Mouse (Mus musculus) monocyte, adult 59 days (primary cell): Measurements from ENCODE around the gene Klhdc8b. TPM values are rescaled to one million over a fixed set of nuclear protein-coding genes. Genes with fewer than 3 reads are reported as not detected.

ENCODE experiments used
- total RNA-seq, 2 experiments: library from RNA; stranded (reverse); gene quantifications; one replicate each; pipeline ENCODE4 v1.2.4; 2023

The Klhdc8b gene
- total RNA-seq, result 1 to 10 TPM; 1.7 to 1.8 TPM

GRCm38 (mm10) chr9:108461181-108461631 lies at the start of gene Klhdc8b:
Gene Klhdc8b (minus strand): TSS chr9:108461581.

GRCm38 (mm10) chr9:108507619-108508434 lies 46.4 kb upstream of the Klhdc8b start, which contains the start of gene Qars:
Gene Qars (plus strand): TSS chr9:108507706.

GRCm38 (mm10) chr9:108490559-108491285 lies 29.3 kb upstream of the Klhdc8b start, which contains the start of gene Usp19:
Gene Usp19 (plus strand): TSS chr9:108490602.

GRCm38 (mm10) chr9:108479721-108480351 lies 18.5 kb upstream of the Klhdc8b start, which contains the start of gene Lamb2:
Gene Lamb2 (plus strand): TSS chr9:108479736.

GRCm38 (mm10) chr9:108460319-108461178 lies 832 bp downstream of the Klhdc8b start, which contains the start of gene Ccdc71:
Gene Ccdc71 (plus strand): TSS chr9:108460527.

GRCm38 (mm10) chr9:108436182-108436581 lies 25.2 kb downstream of the Klhdc8b start, which contains the start of gene BC048562:
Gene BC048562 (plus strand): TSS chr9:108436482.

GRCm38 (mm10) chr9:108428384-108428783 lies 33.0 kb downstream of the Klhdc8b start, which contains the start of gene Ccdc36:
Gene Ccdc36 (minus strand): TSS chr9:108428484.

Other genes starting within 250 kb of the Klhdc8b start
- 10 to 100 TPM; 14.6 to 16.6 TPM for gene Dag1, start 197.6 kb downstream of the Klhdc8b start, total RNA-seq
- 1 to 10 TPM; 2.2 to 2.9 TPM for gene Nicn1, start 171.2 kb downstream of the Klhdc8b start, total RNA-seq
- gene Amt, start 164.7 kb downstream of the Klhdc8b start, total RNA-seq, result 1 to 10 TPM; 1.0 TPM
- 100 to 1,000 TPM; 645 to 652 TPM for gene Rhoa, start 155.5 kb downstream of the Klhdc8b start, total RNA-seq
- 10 to 100 TPM; 13.5 to 16.4 TPM for gene Tcta, start 155.4 kb downstream of the Klhdc8b start, total RNA-seq
- gene Gpx1, start 122.7 kb downstream of the Klhdc8b start, total RNA-seq, result 1,000 to 10,000 TPM; 2,015 to 2,084 TPM
- gene Usp4, start 113.7 kb downstream of the Klhdc8b start, total RNA-seq, result 100 to 1,000 TPM; 145 to 165 TPM
- gene 1700102P08Rik, start 68.8 kb downstream of the Klhdc8b start, total RNA-seq, result 1 to 10 TPM; 2.8 to 3.7 TPM
- not detected for gene Ccdc36, start 33.1 kb downstream of the Klhdc8b start, total RNA-seq
- not detected for gene BC048562, start 25.1 kb downstream of the Klhdc8b start, total RNA-seq
- 10 to 100 TPM; 16.6 to 24.8 TPM for gene Ccdc71, start 1.1 kb downstream of the Klhdc8b start, total RNA-seq
- gene Lamb2, start 18.2 kb upstream of the Klhdc8b start, total RNA-seq, result under 1 TPM; 0.36 to 1.00 TPM
- 100 to 1,000 TPM; 176 to 197 TPM for gene Usp19, start 29.0 kb upstream of the Klhdc8b start, total RNA-seq
- gene Qars, start 46.1 kb upstream of the Klhdc8b start, total RNA-seq, result 100 to 1,000 TPM; 145 to 176 TPM
- 100 to 1,000 TPM; 142 to 149 TPM for gene Qrich1, start 55.2 kb upstream of the Klhdc8b start, total RNA-seq
- 10 to 100 TPM; 93.4 to 98.0 TPM for gene Impdh2, start 98.7 kb upstream of the Klhdc8b start, total RNA-seq
- gene Ndufaf3, start 105.9 kb upstream of the Klhdc8b start, total RNA-seq, result 10 to 100 TPM; 26.0 to 30.1 TPM
- gene Dalrd3, start 108.3 kb upstream of the Klhdc8b start, total RNA-seq, result 10 to 100 TPM; 33.7 to 38.3 TPM
- 1 to 10 TPM; 3.8 to 4.3 TPM for gene Wdr6, start 117.2 kb upstream of the Klhdc8b start, total RNA-seq
- under 1 TPM in 1 of 2 experiments, not detected in 1; 0.67 TPM for gene P4htm, start 136.1 kb upstream of the Klhdc8b start, total RNA-seq
- 100 to 1,000 TPM; 119 to 166 TPM for gene Arih2, start 187.8 kb upstream of the Klhdc8b start, total RNA-seq
- 10 to 100 TPM; 28.1 to 30.7 TPM for gene Slc25a20, start 200.5 kb upstream of the Klhdc8b start, total RNA-seq
- 10 to 100 TPM; 21.8 to 27.1 TPM for gene Prkar2a, start 227.7 kb upstream of the Klhdc8b start, total RNA-seq